Mouse (Mus musculus) cerebral cortex, adult 2 months (tissue): Measurements from ENCODE around the gene Cog7.

ENCODE experiments used
- WGBS: fragments of 180-500 bp; shearing (Covaris S2); methylation state at CpG from one replicate; pipeline ENCODE4 v1.1.7; 2018; 5-methylcytosine and 5-hydroxymethylcytosine counted together

Gene Cog7

GRCm38 (mm10) chr7:121954891-121955669, 26.4 kb downstream of the Cog7 start:
- WGBS = 86% methylated on average over 11 of the region's 11 CpGs

- 75% methylated on average over 4 of the region's 4 CpGs for WGBS
Observed at GRCm38 (mm10) chr7:121947513-121947912, 34.0 kb downstream of the Cog7 start.

DNA sequence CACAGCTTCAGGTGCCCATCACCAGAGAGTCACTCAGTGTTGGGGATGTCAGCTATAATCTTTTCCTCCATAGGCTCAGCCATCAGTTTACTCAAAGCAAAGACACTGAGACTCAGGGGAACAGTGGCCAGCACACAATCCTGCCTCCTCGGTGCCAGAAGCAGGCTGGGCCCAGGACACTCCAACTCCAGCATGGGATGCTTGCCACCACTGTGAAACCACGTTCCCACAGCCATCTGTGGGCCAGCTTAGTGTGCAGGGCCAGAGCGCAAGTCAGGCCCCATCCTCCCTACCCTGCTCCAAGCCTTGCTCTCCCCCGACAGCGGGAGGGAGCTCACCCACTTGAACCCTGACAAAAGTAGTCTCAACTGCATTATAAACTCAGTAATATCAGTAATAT, 35.3 kb downstream of the Cog7 start:
- WGBS = 81% methylated on average over 5 of the region's 5 CpGs

GRCm38 (mm10) chr7:121942371-121942770, 39.1 kb downstream of the Cog7 start:
- 96% methylated on average over 2 of the region's 2 CpGs for WGBS

GRCm38 (mm10) chr7:121941640-121942039, 39.9 kb downstream of the Cog7 start:
- WGBS = 96% methylated on average over 3 of the region's 3 CpGs

GRCm38 (mm10) chr7:121941016-121941415, 40.5 kb downstream of the Cog7 start:
- 93% methylated on average over 3 of the region's 3 CpGs for WGBS

DNA sequence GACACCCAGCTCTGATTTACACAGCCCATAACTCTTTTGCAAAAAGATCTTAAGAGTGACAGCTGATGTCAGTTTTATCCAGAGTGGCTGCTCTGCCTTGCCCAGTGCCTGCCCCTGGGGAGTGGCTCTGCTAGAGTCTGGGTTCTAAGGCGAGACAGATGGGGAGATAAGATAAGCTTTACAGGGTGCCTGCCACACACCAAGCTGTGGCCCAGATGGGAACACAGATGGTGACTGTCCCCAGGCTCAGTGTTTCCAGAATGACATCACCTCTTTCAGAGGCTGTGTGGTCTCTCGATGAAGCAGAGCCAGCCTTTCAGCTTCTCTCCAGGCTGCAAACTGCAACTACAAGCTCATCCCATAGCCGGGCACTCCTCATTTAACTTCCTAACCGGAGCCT, 41.8 kb downstream of the Cog7 start:
- WGBS = 35% methylated on average over 4 of the region's 4 CpGs

- WGBS = 77% methylated on average over 6 of the region's 6 CpGs
Observed at GRCm38 (mm10) chr7:121939244-121939643, 42.3 kb downstream of the Cog7 start.

DNA sequence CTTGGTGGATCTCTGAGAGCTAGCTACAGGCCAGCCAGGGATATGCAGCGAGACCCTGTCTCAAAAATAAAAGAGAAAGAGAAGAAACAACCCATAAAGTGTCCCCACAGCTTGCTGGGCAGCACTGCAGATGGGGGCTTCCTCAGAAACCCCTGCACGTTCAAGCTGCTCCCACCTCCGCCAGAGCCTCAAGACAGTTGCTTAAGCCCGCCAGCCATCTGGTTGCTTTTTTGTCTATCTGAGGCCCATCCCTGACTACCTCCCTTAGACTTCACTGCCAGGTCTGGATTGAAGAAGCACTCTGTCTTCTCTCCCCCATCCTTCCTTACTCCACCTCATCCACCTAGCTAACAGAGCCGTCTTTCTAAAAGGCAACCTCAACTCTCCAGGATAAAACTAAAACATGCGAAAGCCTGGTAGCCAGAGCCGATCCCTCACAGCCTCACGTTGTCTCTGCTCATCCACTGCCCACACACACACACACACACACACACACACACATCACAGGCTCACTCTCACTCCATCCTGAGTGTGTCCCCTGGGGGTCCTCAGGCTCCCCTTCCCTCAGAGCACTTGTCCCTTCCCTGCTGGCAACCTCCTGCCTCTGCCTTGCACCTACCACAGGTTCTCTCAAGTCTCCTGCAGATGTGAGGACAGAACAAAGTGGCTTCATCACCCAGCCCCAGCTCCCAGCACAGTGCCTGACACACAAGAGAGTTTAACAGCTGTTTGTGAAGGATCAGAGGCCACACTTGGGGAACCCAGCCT, 43.2 kb downstream of the Cog7 start:
- WGBS = 66% methylated on average over 8 of the region's 8 CpGs

GRCm38 (mm10) chr7:121936861-121937630, 44.5 kb downstream of the Cog7 start:
- 37% methylated on average over 14 of the region's 14 CpGs for WGBS

DNA sequence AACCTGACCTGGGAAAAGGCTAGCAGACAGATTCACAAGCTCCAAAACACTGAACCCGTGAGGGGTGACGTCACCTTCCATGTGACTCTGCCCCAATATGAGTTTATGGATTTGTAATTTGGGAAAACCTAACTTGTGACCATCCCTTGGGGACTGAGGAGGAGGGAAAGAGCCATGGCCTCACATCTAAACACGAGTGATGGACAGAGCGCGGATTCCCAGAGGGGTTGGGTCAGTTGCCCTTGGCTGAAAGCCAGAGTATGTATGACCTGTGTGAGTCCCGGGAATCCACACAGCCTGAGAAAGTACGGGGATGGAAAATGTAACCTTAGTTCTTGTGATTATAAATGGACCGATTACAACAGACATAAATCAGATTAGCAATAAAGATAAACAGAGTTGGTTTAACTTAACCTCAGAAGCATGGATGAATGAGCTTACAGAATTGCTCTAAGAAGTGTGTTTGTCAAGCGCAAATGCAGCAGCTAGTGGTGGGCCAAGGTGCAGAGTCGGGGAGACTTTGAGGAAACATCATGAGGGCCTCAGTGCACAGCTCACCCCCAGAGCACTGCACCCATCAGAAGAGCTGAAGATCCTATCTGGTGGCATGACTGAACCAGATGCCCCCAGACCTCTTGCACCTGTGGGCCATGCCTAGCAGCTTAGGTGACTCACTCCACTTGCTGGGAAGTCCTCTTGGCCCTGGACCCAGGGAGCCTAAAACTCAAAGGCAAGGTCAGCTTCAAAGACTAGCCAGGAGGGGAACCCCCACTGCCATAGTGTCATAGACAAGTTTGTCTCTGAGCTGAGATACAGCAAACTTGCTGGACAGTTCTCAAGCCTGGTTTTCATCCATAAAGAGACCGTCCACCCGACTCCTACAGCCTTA, 45.4 kb downstream of the Cog7 start:
- 90% methylated on average over 12 of the region's 12 CpGs for WGBS

- 87% methylated on average over 2 of the region's 2 CpGs for WGBS
Observed at GRCm38 (mm10) chr7:121934346-121934745, 47.2 kb downstream of the Cog7 start.

GRCm38 (mm10) chr7:121933675-121934074, 47.8 kb downstream of the Cog7 start:
- whole genome bisulfite sequencing = 91% methylated on average over 6 of the region's 6 CpGs

- 62% methylated on average over 7 of the region's 7 CpGs for WGBS
Observed at GRCm38 (mm10) chr7:121931246-121931645, 50.3 kb downstream of the Cog7 start.

DNA sequence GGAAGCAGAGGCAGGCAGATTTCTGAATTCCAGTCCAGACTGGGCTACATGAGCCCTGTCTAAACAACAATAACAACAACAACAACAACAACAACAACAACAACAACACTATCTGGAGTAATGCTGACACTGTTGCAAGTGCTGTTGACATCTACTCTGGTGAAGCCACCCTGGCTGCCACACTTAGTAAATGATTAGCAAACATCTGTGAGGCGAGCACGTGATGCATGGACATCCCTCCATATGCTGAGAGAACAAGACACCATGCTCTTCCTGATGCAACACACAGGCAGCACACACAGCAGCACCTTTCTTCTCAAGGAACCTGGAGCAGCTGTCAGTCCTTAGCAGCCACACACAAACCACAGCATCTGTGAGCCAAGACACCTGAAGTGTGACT, 53.6 kb downstream of the Cog7 start:
- WGBS = 98% methylated on average over 2 of the region's 2 CpGs

GRCm38 (mm10) chr7:121924361-121924760, 57.1 kb downstream of the Cog7 start:
- 99% methylated on average over 7 of the region's 7 CpGs for WGBS

GRCm38 (mm10) chr7:121913944-121914343, 67.6 kb downstream of the Cog7 start:
- WGBS = 86% methylated on average over 6 of the region's 6 CpGs

DNA sequence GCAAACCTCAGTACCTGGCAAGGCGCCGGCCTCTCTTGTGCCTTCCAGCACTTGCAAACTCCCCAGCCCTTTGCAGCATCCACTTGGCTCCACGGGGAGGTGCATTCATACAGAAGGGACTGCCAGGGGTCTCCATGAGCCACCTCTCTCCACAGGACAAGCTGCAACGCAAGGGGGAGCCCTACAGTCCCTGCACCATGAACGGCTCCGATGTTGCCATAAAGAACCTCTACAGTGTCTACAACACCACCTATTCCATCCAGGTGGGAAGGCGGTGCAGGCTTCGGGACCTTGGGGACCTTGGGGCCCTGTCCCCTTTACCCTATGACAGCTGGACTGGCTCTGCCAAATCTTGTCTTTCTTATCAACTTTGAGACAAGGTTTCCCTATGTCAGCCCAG, 69.3 kb downstream of the Cog7 start:
- 77% methylated on average over 8 of the region's 8 CpGs for WGBS

- 78% methylated on average over 4 of the region's 4 CpGs for WGBS
Observed at GRCm38 (mm10) chr7:121906879-121907278, 74.6 kb downstream of the Cog7 start.

- WGBS = 79% methylated on average over 8 of the region's 8 CpGs
Observed at GRCm38 (mm10) chr7:121902757-121903411, 78.6 kb downstream of the Cog7 start.

GRCm38 (mm10) chr7:121899940-121900339, 81.6 kb downstream of the Cog7 start:
- 25% methylated on average over 7 of the region's 7 CpGs for WGBS
